Comparison of ENCODE assay signal across 12 mouse cellular contexts in genomic region chr11:4850404-4850803, GRCm38 (mm10). TPM values are rescaled to one million over a fixed set of nuclear protein-coding genes. Genes with fewer than 3 reads are reported as not detected.
DNase-seq lines count a peak whose midpoint lies in the region; ATAC-seq and TF ChIP-seq lines count a peak whose summit lies in the region.
"Had no signal": no experiment of that assay in that cellular context is flagged by ENCODE, and none has a peak within 500 bp of the region (broad histone marks: within the 10 kb centered on the region; RNA-seq: fewer than 3 reads in every experiment).

No protein-coding gene starts in this region.

- H3K9ac ChIP-seq in liver, embryonic 11.5 days (ENCODE audit: low read depth, low read length), result no peak overlapping the region
- no peak overlapping the region for H3K9ac ChIP-seq in limb, embryonic 13.5 days

- peak; percentile 64 for DNase-seq in heart, adult 11 months
- no peak for DNase-seq in heart, postnatal 36 days
- no peak for DNase-seq in liver, embryonic 11.5 days (ENCODE audit: low spot score)
- DNase-seq in liver, result no peak
- DNase-seq in cerebellum, adult 9-11 months, result no peak
- no peak for DNase-seq in right cerebral cortex, postnatal 10 days (ENCODE audit: low spot score in 2 of 2)
- DNase-seq: cerebellum, adult 11-12 months; kidney, adult 2 months; lung, adult 18-20 months had no signal

- H3K36me3 ChIP-seq in liver, embryonic 11.5 days (ENCODE audit: control insufficient read depth, insufficient read depth, low read length), result no peaks in the 10 kb centered on the region
- H3K36me3 ChIP-seq in E14TG2a.4 (ENCODE audit: insufficient read depth, low read length), result peaks cover 15% of the 10 kb centered on the region
- H3K36me3 ChIP-seq in limb, embryonic 13.5 days, result 0 out of 2 replicates have a peak, but pooled peaks cover 8% of the 10 kb centered on the region

- intact Hi-C loops in heart, postnatal 36 days (cut with DNase I), result no loop called here

- TF ChIP-seq CTCF in E14TG2a.4 (conservative IDR thresholded peaks at IDR 0.05; ENCODE audit: low read length), result no peak

- H3K4me2 ChIP-seq in liver, embryonic 11.5 days, result peak overlapping the region; percentile 66
- H3K4me2 ChIP-seq in limb, embryonic 13.5 days (replicated peaks), result peak overlapping the region; percentile 58; the same call in 1 of the 2 replicates

- ATAC-seq in liver, embryonic 11.5 days (replicated peaks; ENCODE audit: low FRiP score), result no peak
- ATAC-seq in limb, embryonic 13.5 days (ENCODE audit: low FRiP score, low read depth), result no peak

- no peak overlapping the region for H3K27ac ChIP-seq in liver, embryonic 11.5 days (ENCODE audit: low read depth, low read length)
- no peak overlapping the region for H3K27ac ChIP-seq in limb, embryonic 13.5 days

- no peaks in the 10 kb centered on the region for H3K9me3 ChIP-seq in liver, embryonic 11.5 days (ENCODE audit: control insufficient read depth, low read length)
- peaks cover 9% of the 10 kb centered on the region for H3K9me3 ChIP-seq in E14TG2a.4 (ENCODE audit: low read length)
- no peaks in the 10 kb centered on the region for H3K9me3 ChIP-seq in limb, embryonic 13.5 days

- 94% methylated on average over 2 of the region's 2 CpGs for WGBS in liver, embryonic 11.5 days
- WGBS in limb, embryonic 13.5 days, result 92% methylated on average over 2 of the region's 2 CpGs

- no peaks in the 10 kb centered on the region for H3K27me3 ChIP-seq in liver, embryonic 11.5 days (replicated peaks; ENCODE audit: control insufficient read depth, insufficient read depth, low read length)
- no peaks in the 10 kb centered on the region for H3K27me3 ChIP-seq in E14TG2a.4 (ENCODE audit: insufficient read depth, low read length)
- H3K27me3 ChIP-seq in limb, embryonic 13.5 days, result no peaks in the 10 kb centered on the region
- H3K27me3 ChIP-seq: megakaryocyte, embryonic 14.5 days had no signal

- peaks cover 11% of the 10 kb centered on the region; the same call in 1 of the 2 replicates for H3K4me1 ChIP-seq in liver, embryonic 11.5 days (replicated peaks; ENCODE audit: control insufficient read depth, insufficient read depth, low read length)
- H3K4me1 ChIP-seq in E14TG2a.4 (replicated peaks; ENCODE audit: low read depth, low read length), result peaks cover 46% of the 10 kb centered on the region
- H3K4me1 ChIP-seq in limb, embryonic 13.5 days, result peaks cover 17% of the 10 kb centered on the region

- H3K4me3 ChIP-seq in liver, embryonic 11.5 days (ENCODE audit: low read depth, low read length), result no peak overlapping the region; the same call in 1 of the 2 replicates
- peak overlapping the region; percentile 73 for H3K4me3 ChIP-seq in E14TG2a.4 (replicated peaks; ENCODE audit: low read length)
- H3K4me3 ChIP-seq in limb, embryonic 13.5 days, result no peak overlapping the region

RNA-seq across cellular contexts. Expression of gene Nf2, which starts 1.1 kb away (rescaled TPM):
- 10 to 100 TPM; 80.0 to 80.1 TPM for total RNA-seq in heart, postnatal 36 days (2021)
- 37.4 and 40.1 TPM in 2 replicates for polyA plus RNA-seq in liver, embryonic 11.5 days (2014; fragmentation: Nextera tagmentation; extraction: Ambion mirVana)
- polyA plus RNA-seq in limb, embryonic 13.5 days (2015; fragmentation: Nextera tagmentation; extraction: Ambion mirVana), result 55.2 and 56.9 TPM in 2 replicates

RNA-seq across cellular contexts. Expression of gene Nipsnap1, which starts 23.3 kb away (rescaled TPM):
- under 1 TPM; 0.43 to 0.69 TPM for total RNA-seq in heart, postnatal 36 days (2021)
- polyA plus RNA-seq in liver, embryonic 11.5 days (2014; fragmentation: Nextera tagmentation; extraction: Ambion mirVana), result 89.8 and 92.7 TPM in 2 replicates
- polyA plus RNA-seq in limb, embryonic 13.5 days (2015; fragmentation: Nextera tagmentation; extraction: Ambion mirVana), result 75.2 and 78.7 TPM in 2 replicates

RNA-seq across cellular contexts. Expression of gene Thoc5, which starts 44.7 kb away (rescaled TPM):
- total RNA-seq in heart, postnatal 36 days (2021), result 10 to 100 TPM; 16.0 to 17.1 TPM
- 40.5 and 42.5 TPM in 2 replicates for polyA plus RNA-seq in liver, embryonic 11.5 days (2014; fragmentation: Nextera tagmentation; extraction: Ambion mirVana)
- polyA plus RNA-seq in limb, embryonic 13.5 days (2015; fragmentation: Nextera tagmentation; extraction: Ambion mirVana), result 36.2 and 36.9 TPM in 2 replicates
